Mouse (Mus musculus) hindbrain, embryonic 16.5 days (tissue): Measurements from ENCODE around the gene Cpb2. TPM values are rescaled to one million over a fixed set of nuclear protein-coding genes. Genes with fewer than 3 reads are reported as not detected.

ENCODE experiments used
- ATAC-seq: fragments of 200-750 bp; cut with Nextera tagmentation; 2 replicates; pipeline ENCODE4 v1.8.0; 2017; ENCODE audit warnings: moderate TSS enrichment, moderate library complexity
- H3K27ac ChIP-seq: fragments of 300-500 bp; sonication (generic); 2 replicates; pipeline ENCODE4 v1.5.1; 2014; ENCODE audit warnings: low read depth, mild to moderate bottlenecking, control low read depth, low read length, moderate library complexity
- H3K27me3 ChIP-seq: fragments of 300-500 bp; sonication (generic); replicated peaks from 2 replicates; pipeline ENCODE4 v1.6.1; 2014; ENCODE audit warnings: low read length; ENCODE audit not compliant: control insufficient read depth, insufficient read depth
- H3K36me3 ChIP-seq: fragments of 300-500 bp; sonication (generic); 2 replicates; pipeline ENCODE4 v1.6.1; 2014; ENCODE audit warnings: mild to moderate bottlenecking, low read length, moderate library complexity, mixed read lengths; ENCODE audit not compliant: control insufficient read depth, insufficient read depth
- H3K4me1 ChIP-seq: fragments of 300-500 bp; sonication (generic); 2 replicates; pipeline ENCODE4 v1.6.1; 2014; ENCODE audit warnings: low read depth, low read length; ENCODE audit not compliant: control insufficient read depth, insufficient read depth
- H3K4me2 ChIP-seq: fragments of 300-500 bp; sonication (generic); 2 replicates; pipeline ENCODE4 v1.6.1; 2014; ENCODE audit warnings: mild to moderate bottlenecking, low read length, control low read depth, moderate library complexity
- H3K4me3 ChIP-seq: fragments of 300-500 bp; sonication (generic); 2 replicates; pipeline ENCODE4 v1.5.1; 2014; ENCODE audit warnings: mild to moderate bottlenecking, low read length, control low read depth, moderate library complexity
- H3K9ac ChIP-seq: fragments of 300-500 bp; sonication (generic); 2 replicates; pipeline ENCODE4 v1.6.1; 2014; ENCODE audit warnings: low read depth, mild to moderate bottlenecking, control low read depth, low read length, moderate library complexity
- H3K9me3 ChIP-seq: fragments of 300-500 bp; sonication (generic); 2 replicates; pipeline ENCODE4 v1.6.1; 2014; ENCODE audit warnings: mild to moderate bottlenecking, low read length, moderate library complexity; ENCODE audit not compliant: control insufficient read depth
- WGBS: fragments of 180-500 bp; shearing (Covaris S2); extraction: QIAGEN DNeasy Blood & Tissue Kit; methylation state at CpG from one replicate; pipeline ENCODE4 v1.1.7; 2014; 5-methylcytosine and 5-hydroxymethylcytosine counted together
- polyA plus RNA-seq: library from polyadenylated mRNA; unstranded; fragments of >200 nt; fragmentation: Nextera tagmentation; extraction: Ambion mirVana; gene quantifications from 2 replicates; pipeline ENCODE4 v1.2.1, GENCODE M21; 2015

Cpb2 gene
- polyA plus RNA-seq, 1 experiment from 2014 or later, result not detected

GRCm38 (mm10) chr14:75236636-75237003 is 5.5 kb upstream of the Cpb2 start:
- Histone ChIP-seq H3K4me2 (no peak overlapping the region; the same call in 1 of the 2 replicates), H3K4me1 (peaks cover 11% of the 10 kb centered on the region), H3K36me3 (no peaks in the 10 kb centered on the region), H3K4me3 (no peak overlapping the region), H3K27ac (no peak overlapping the region; the same call in 1 of the 2 replicates), H3K9ac (no peak overlapping the region), H3K27me3 (no peaks in the 10 kb centered on the region), H3K9me3 (no peaks in the 10 kb centered on the region)
- WGBS, result 65% methylated on average over 4 of the region's 4 CpGs
- no peak for ATAC-seq

- WGBS, result 71% methylated on average over 8 of the region's 8 CpGs
- H3K4me3 ChIP-seq, result no peak overlapping the region
- H3K9me3 ChIP-seq, result no peaks in the 10 kb centered on the region
- H3K27me3 ChIP-seq, result no peaks in the 10 kb centered on the region
- no peak overlapping the region for H3K4me2 ChIP-seq
- H3K27ac ChIP-seq, result no peak overlapping the region
- no peaks in the 10 kb centered on the region for H3K36me3 ChIP-seq
- H3K4me1 ChIP-seq, result peaks cover 11% of the 10 kb centered on the region
- ATAC-seq, result no peak
- H3K9ac ChIP-seq, result no peak overlapping the region
Measured at GRCm38 (mm10) chr14:75237096-75237495, 5.0 kb upstream of the Cpb2 start.

- Histone ChIP-seq H3K9me3 (no peaks in the 10 kb centered on the region), H3K4me1 (peaks cover 11% of the 10 kb centered on the region), H3K27me3 (no peaks in the 10 kb centered on the region), H3K4me3 (no peak overlapping the region), H3K4me2 (no peak overlapping the region), H3K9ac (no peak overlapping the region), H3K36me3 (no peaks in the 10 kb centered on the region), H3K27ac (no peak overlapping the region)
- no peak for ATAC-seq
- 83% methylated on average over 6 of the region's 6 CpGs for WGBS
Measured at GRCm38 (mm10) chr14:75238054-75238692, 3.9 kb upstream of the Cpb2 start.

- H3K36me3 ChIP-seq, result no peaks in the 10 kb centered on the region
- ATAC-seq, result no peak
- WGBS, result 67% methylated on average over 11 of the region's 11 CpGs
Measured at GRCm38 (mm10) chr14:75246024-75247000, 4.2 kb downstream of the Cpb2 start.

GRCm38 (mm10) chr14:75250432-75250831 is 8.3 kb downstream of the Cpb2 start:
- H3K9me3 ChIP-seq, result no peaks in the 10 kb centered on the region
- WGBS, result 93% methylated on average over 3 of the region's 3 CpGs
- no peak overlapping the region for H3K4me3 ChIP-seq
- H3K27me3 ChIP-seq, result no peaks in the 10 kb centered on the region
- H3K9ac ChIP-seq, result no peak overlapping the region
- no peak overlapping the region for H3K27ac ChIP-seq
- H3K4me1 ChIP-seq, result no peaks in the 10 kb centered on the region
- ATAC-seq, result no peak
- H3K4me2 ChIP-seq, result no peak overlapping the region
- H3K36me3 ChIP-seq, result no peaks in the 10 kb centered on the region

More at GRCm38 (mm10) chr14:75246024-75247000, 4.2 kb downstream of the Cpb2 start:
- Histone ChIP-seq H3K4me2 (no peak overlapping the region), H3K4me1 (no peaks in the 10 kb centered on the region), H3K9me3 (no peaks in the 10 kb centered on the region), H3K4me3 (no peak overlapping the region), H3K27ac (no peak overlapping the region), H3K9ac (no peak overlapping the region), H3K27me3 (no peaks in the 10 kb centered on the region)

- no peak overlapping the region for H3K27ac ChIP-seq
- H3K4me1 ChIP-seq, result no peaks in the 10 kb centered on the region
- no peak overlapping the region for H3K4me3 ChIP-seq
- 52% methylated on average over 5 of the region's 5 CpGs for WGBS
- H3K9me3 ChIP-seq, result no peaks in the 10 kb centered on the region
- H3K4me2 ChIP-seq, result no peak overlapping the region
- no peak overlapping the region for H3K9ac ChIP-seq
- H3K36me3 ChIP-seq, result no peaks in the 10 kb centered on the region
- ATAC-seq, result no peak
- no peaks in the 10 kb centered on the region for H3K27me3 ChIP-seq
Measured at GRCm38 (mm10) chr14:75256521-75256920, 14.4 kb downstream of the Cpb2 start.

- Histone ChIP-seq H3K36me3 (no peaks in the 10 kb centered on the region), H3K9ac (no peak overlapping the region), H3K27me3 (no peaks in the 10 kb centered on the region), H3K4me1 (no peaks in the 10 kb centered on the region), H3K4me2 (no peak overlapping the region), H3K4me3 (no peak overlapping the region), H3K9me3 (no peaks in the 10 kb centered on the region), H3K27ac (no peak overlapping the region)
- no peak for ATAC-seq
- 86% methylated on average over 5 of the region's 5 CpGs for WGBS
Measured at GRCm38 (mm10) chr14:75269531-75269930, 27.4 kb downstream of the Cpb2 start.

GRCm38 (mm10) chr14:75279716-75280115 is 37.6 kb downstream of the Cpb2 start:
- Histone ChIP-seq H3K9ac (no peak overlapping the region), H3K4me2 (no peak overlapping the region), H3K9me3 (no peaks in the 10 kb centered on the region), H3K27ac (no peak overlapping the region), H3K4me1 (peaks cover 3% of the 10 kb centered on the region; the same call in 1 of the 2 replicates), H3K36me3 (no peaks in the 10 kb centered on the region), H3K27me3 (no peaks in the 10 kb centered on the region), H3K4me3 (no peak overlapping the region)
- WGBS, result 85% methylated on average over 6 of the region's 6 CpGs
- no peak for ATAC-seq

GRCm38 (mm10) chr14:75280406-75280805 is 38.3 kb downstream of the Cpb2 start:
- H3K27me3 ChIP-seq, result no peaks in the 10 kb centered on the region
- H3K36me3 ChIP-seq, result no peaks in the 10 kb centered on the region
- H3K9me3 ChIP-seq, result no peaks in the 10 kb centered on the region
- no peak for ATAC-seq
- H3K9ac ChIP-seq, result no peak overlapping the region
- WGBS, result 57% methylated on average over 5 of the region's 5 CpGs
- H3K27ac ChIP-seq, result no peak overlapping the region
- H3K4me1 ChIP-seq, result peaks cover 8% of the 10 kb centered on the region
- no peak overlapping the region for H3K4me2 ChIP-seq
- H3K4me3 ChIP-seq, result no peak overlapping the region
